Mouse (Mus musculus) erythroblast, adult 5-6 weeks (primary cell): ENCODE measurements around the gene Magea6. TPM values are rescaled to one million over a fixed set of nuclear protein-coding genes. Genes with fewer than 3 reads are reported as not detected.
"Not testable (repeated sequence)": the region's sequence is repeated elsewhere in the genome, so short reads cannot be mapped to it uniquely, and the experiment has no call there.

Source experiments
- ATAC-seq: replicated peaks from 2 replicates; pipeline ENCODE4 v1.8.0; 2016; ENCODE audit warnings: moderate number of reproducible peaks, mild to moderate bottlenecking, moderate TSS enrichment, inconsistent platforms; ENCODE audit not compliant: poor library complexity, low FRiP score, severe bottlenecking
- total RNA-seq, 2 experiments: library from RNA; stranded (forward) in 1 of 2; stranded (reverse) in 1 of 2; fragments of 150-400 nt in 1 of 2; fragments of 200-764, 138-1000 nt in 1 of 2; gene quantifications; 2 replicates each; pipeline versions ENCODE4 v1.2.3 to v1.2.4; 2015 to 2017; ENCODE audit warnings: low replicate concordance in 2 of 2

Magea6 gene
- total RNA-seq (2015; ENCODE audit: low replicate concordance) (not detected in 2 replicates), total RNA-seq (2017; ENCODE audit: low replicate concordance) (not detected in 2 replicates)

DNA sequence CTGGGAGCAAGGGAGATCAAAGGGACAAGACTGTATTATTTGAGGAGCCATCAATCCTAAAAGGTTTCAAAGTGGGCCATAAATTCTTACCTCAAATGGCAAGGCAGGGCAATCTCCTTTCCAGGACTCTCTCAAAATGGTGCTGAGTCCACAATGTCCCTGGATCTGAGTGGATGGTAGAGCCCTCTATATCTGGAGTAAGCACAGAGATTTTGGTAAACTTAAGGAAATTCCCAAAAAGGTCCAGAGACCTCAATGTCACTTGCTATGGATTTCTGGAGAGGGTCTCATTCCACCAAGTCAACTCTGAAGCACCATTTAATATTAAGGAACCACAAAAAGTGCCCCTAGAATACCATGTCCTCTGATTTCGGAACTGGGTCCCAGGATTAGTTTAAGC, at the start of gene Magea6:
Gene Magea6 (minus strand): TSS at position 101 of the 400 bp plus-strand sequence.
- ATAC-seq: not testable (repeated sequence)

DNA sequence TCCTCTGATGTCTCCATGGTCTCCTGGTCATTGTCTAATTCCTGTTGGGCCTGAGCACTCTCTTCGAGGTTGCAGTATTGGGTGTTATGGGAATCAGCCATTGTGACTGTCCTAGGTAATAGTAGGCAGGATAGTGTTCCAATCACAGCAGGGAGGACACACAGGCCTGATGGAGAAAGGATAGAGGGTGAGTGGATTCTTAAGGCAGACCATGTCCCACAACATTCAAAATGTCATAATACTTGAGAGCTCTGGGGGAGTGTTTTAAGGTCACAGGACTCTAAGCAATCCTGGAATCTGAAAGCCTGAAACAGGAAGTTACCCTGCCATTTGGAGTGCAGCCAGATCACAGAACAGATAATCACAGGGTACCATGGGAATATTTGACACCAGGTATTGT, 13.6 kb upstream of the Magea6 start, which contains the start of gene Magea3:
Gene Magea3 (minus strand): TSS at position 101 of the 400 bp plus-strand sequence.
- not testable (repeated sequence) for ATAC-seq

DNA sequence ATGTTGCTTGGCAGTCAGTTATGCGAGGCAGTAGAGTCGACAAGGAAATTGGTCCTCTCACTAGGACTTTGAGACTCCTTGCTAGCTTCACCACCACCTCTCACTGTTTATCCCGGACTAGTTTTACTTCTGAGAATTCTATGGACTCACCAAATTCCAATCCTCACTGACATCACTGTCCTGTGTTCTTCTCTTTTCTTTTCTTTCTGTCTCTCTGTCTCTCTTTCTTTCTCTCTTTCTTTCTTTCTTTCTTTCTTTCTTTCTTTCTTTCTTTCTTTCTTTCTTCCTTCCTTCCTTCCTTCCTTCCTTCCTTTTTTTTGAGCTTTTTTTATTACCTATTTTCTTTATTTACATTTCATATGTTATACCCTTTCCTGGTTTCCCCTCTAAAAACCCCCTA, 45.6 kb downstream of the Magea6 start, which contains the start of gene Cldn34b1:
Gene Cldn34b1 (minus strand): TSS at position 101 of the 400 bp plus-strand sequence.
- ATAC-seq: not testable (repeated sequence)

Other genes with a start within 250 kb of the Magea6 start
- gene Cldn34b1, start 45.7 kb downstream of the Magea6 start, total RNA-seq (2015; ENCODE audit: low replicate concordance): not detected in 2 replicates
- not detected in 2 replicates for gene Cldn34b1, start 45.7 kb downstream of the Magea6 start, total RNA-seq (2017; ENCODE audit: low replicate concordance)
- not detected in 2 replicates for gene Magea3, start 13.5 kb upstream of the Magea6 start, total RNA-seq (2015; ENCODE audit: low replicate concordance)
- gene Magea3, start 13.5 kb upstream of the Magea6 start, total RNA-seq (2017; ENCODE audit: low replicate concordance): not detected in 2 replicates
- gene Magea8, start 59.9 kb upstream of the Magea6 start, total RNA-seq (2015; ENCODE audit: low replicate concordance): not detected in 2 replicates
- gene Magea8, start 59.9 kb upstream of the Magea6 start, total RNA-seq (2017; ENCODE audit: low replicate concordance): not detected in 2 replicates
- gene Magea5, start 127.2 kb upstream of the Magea6 start, total RNA-seq (2015; ENCODE audit: low replicate concordance): not detected in 2 replicates
- gene Magea5, start 127.2 kb upstream of the Magea6 start, total RNA-seq (2017; ENCODE audit: low replicate concordance): not detected in 2 replicates
- not detected in 2 replicates for gene Magea1, start 153.8 kb upstream of the Magea6 start, total RNA-seq (2015; ENCODE audit: low replicate concordance)
- gene Magea1, start 153.8 kb upstream of the Magea6 start, total RNA-seq (2017; ENCODE audit: low replicate concordance): not detected in 2 replicates
- not detected in 2 replicates for gene Magea2, start 157.7 kb upstream of the Magea6 start, total RNA-seq (2015; ENCODE audit: low replicate concordance)
- not detected in 2 replicates for gene Magea2, start 157.7 kb upstream of the Magea6 start, total RNA-seq (2017; ENCODE audit: low replicate concordance)
- gene Cldn34b2, start 192.4 kb upstream of the Magea6 start, total RNA-seq (2015; ENCODE audit: low replicate concordance): not detected in 2 replicates
- not detected in 2 replicates for gene Cldn34b2, start 192.4 kb upstream of the Magea6 start, total RNA-seq (2017; ENCODE audit: low replicate concordance)